Mouse (Mus musculus) liver, embryonic 13.5 days (tissue): ENCODE measurements at regions not wholly inside any gene's neighbourhood (a gene's known extent, or its start where the extent isn't known, plus 50 kb on each side); places are given as distances from the start of the nearest gene placed in this dataset.

ENCODE experiments used
- ATAC-seq: fragments of 200-750 bp; cut with Nextera tagmentation; 2 replicates; pipeline ENCODE4 v1.8.0; 2017; ENCODE audit warnings: low read depth, mild to moderate bottlenecking, moderate number of reproducible peaks, moderate library complexity
- DNase-seq: peaks from one replicate; pipeline ENCODE4 v3.0.0; 2022
- H3K27ac ChIP-seq: fragments of 300-500 bp; sonication (generic); 2 replicates; pipeline ENCODE4 v1.5.1; 2015; ENCODE audit warnings: moderate library complexity, mild to moderate bottlenecking, inconsistent platforms
- H3K27me3 ChIP-seq: fragments of 300-500 bp; sonication (generic); 2 replicates; pipeline ENCODE4 v1.6.1; 2015; ENCODE audit warnings: mild to moderate bottlenecking, inconsistent platforms
- H3K36me3 ChIP-seq: fragments of 300-500 bp; sonication (generic); 2 replicates; pipeline ENCODE4 v1.6.1; 2015; ENCODE audit warnings: mild to moderate bottlenecking, inconsistent platforms
- H3K4me1 ChIP-seq: fragments of 300-500 bp; sonication (generic); replicated peaks from 2 replicates; pipeline ENCODE4 v1.6.1; 2015; ENCODE audit warnings: inconsistent platforms
- H3K4me2 ChIP-seq: fragments of 300-500 bp; sonication (generic); 2 replicates; pipeline ENCODE4 v1.6.1; 2015; ENCODE audit warnings: inconsistent platforms, mild to moderate bottlenecking, moderate library complexity
- H3K4me3 ChIP-seq: fragments of 300-500 bp; sonication (generic); replicated peaks from 2 replicates; pipeline ENCODE4 v1.5.1; 2015; ENCODE audit warnings: mild to moderate bottlenecking, inconsistent platforms
- H3K9ac ChIP-seq: fragments of 300-500 bp; sonication (generic); 2 replicates; pipeline ENCODE4 v1.6.1; 2015; ENCODE audit warnings: mild to moderate bottlenecking, inconsistent platforms
- H3K9me3 ChIP-seq: fragments of 300-500 bp; sonication (generic); replicated peaks from 2 replicates; pipeline ENCODE4 v1.6.1; 2016; ENCODE audit warnings: inconsistent platforms
- WGBS: fragments of 180-500 bp; shearing (Covaris S2); methylation state at CpG from one replicate; pipeline ENCODE4 v1.1.7; 2015; ENCODE audit not compliant: insufficient replicate concordance; 5-methylcytosine and 5-hydroxymethylcytosine counted together

DNA sequence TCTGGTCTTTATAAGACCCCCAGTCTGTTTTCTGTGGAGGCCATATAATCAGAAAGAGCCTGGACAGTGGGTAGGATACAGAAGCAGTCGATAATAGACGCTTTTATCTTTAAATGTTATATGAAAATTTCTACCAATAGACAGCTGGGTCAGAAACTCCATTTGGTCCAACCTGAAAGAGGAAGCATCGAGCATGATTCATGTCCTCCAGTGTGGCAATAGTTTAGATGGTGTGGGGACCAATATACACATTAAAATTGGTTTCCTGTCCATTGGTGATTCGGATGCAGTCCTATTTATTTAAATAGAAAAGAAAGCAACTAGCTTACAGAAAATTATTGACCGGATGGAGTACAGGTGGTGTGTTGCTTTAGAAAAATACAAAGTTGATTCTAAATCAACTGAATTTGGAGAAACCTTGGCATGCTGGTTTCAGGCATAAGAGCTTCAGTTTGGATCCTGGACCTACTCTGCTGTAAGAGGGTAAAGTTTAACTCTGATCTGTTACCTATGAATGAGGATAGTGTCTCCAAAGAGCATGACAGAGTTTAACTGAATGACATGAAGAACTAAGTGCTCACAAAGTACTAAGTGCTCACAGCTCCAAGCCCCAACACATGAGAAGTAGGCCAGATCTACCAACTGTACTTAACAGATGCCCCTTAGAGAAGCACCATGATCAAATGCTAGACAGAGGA lies 251.4 kb upstream of the Tbl1xr1 start:
- no peak for ATAC-seq
- Histone ChIP-seq H3K9me3 (no peaks in the 10 kb centered on the region), H3K27me3 (no peaks in the 10 kb centered on the region), H3K27ac (no peak overlapping the region), H3K4me3 (no peak overlapping the region), H3K4me2 (no peak overlapping the region), H3K9ac (no peak overlapping the region), H3K36me3 (no peaks in the 10 kb centered on the region), H3K4me1 (no peaks in the 10 kb centered on the region)
- 62% methylated on average over 5 of the region's 5 CpGs for WGBS
- DNase-seq, result no peak

DNA sequence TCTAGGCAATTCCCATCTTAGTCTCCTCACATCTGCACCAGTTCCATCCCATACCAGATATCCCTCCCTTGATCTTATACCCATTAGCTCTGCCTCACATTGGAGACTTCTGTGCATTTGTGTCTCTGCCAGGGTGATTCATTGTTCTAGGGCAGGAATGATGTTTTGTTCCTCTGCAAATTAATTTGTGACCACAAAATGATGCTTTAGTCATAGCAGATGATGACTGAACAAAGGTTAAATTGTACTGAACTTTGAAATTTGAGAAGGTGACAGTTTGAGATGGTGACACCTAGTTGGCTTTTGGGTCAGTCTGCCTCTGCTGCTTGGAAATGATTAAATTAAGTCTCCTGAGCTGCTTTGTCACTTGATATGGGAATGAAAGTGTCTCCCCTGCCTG lies 248.8 kb upstream of the Tbl1xr1 start:
- no peaks in the 10 kb centered on the region for H3K36me3 ChIP-seq
- DNase-seq, result no peak
- H3K27ac ChIP-seq, result no peak overlapping the region
- no peak overlapping the region for H3K9ac ChIP-seq
- H3K4me3 ChIP-seq, result no peak overlapping the region
- no peak for ATAC-seq
- H3K4me1 ChIP-seq, result no peaks in the 10 kb centered on the region
- H3K9me3 ChIP-seq, result no peaks in the 10 kb centered on the region
- H3K27me3 ChIP-seq, result no peaks in the 10 kb centered on the region
- H3K4me2 ChIP-seq, result no peak overlapping the region

DNA sequence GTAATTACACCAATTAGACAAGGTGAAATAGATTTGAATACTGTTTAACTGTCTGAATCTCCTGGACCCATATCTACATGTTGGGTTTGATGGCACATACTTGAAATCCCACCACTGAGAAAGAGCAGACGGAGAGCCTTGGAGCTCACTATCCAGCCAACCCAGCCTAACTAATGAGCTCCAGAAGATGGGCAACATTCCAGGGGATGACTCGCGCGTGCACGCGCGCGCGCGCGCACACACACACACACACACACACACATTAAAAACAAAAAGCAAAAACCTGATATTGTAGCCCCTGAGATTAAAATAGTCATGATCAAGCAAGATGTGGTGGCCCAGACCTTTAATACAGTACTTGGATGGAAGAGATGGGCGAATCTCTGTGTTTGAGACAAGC lies 243.3 kb upstream of the Tbl1xr1 start:
- 88% methylated on average over 12 of the region's 12 CpGs for WGBS
- no peak for ATAC-seq
- no peaks in the 10 kb centered on the region for H3K27me3 ChIP-seq

DNA sequence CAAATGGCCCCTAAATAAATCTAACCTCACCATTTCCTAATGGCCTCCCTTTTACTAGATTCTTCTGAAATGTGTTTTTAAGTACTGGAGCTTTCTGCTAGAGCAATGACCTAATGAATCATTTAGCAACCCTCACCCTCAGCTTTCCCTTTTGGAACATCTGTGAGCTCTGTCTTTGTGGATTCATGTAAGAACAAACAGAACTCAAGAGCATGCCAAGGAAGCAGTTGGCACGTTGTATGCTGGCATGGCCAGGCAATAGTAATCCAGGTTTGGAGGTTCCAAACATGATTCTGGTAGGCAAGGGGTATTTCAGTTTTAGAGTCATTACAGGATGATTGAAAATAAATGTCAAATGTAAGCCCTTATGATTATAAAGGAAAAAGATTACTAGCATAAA lies 240.9 kb upstream of the Tbl1xr1 start:
- Histone ChIP-seq H3K4me3 (no peak overlapping the region), H3K36me3 (no peaks in the 10 kb centered on the region), H3K4me1 (no peaks in the 10 kb centered on the region), H3K9ac (no peak overlapping the region), H3K27ac (no peak overlapping the region), H3K4me2 (no peak overlapping the region), H3K27me3 (no peaks in the 10 kb centered on the region), H3K9me3 (no peaks in the 10 kb centered on the region)
- 64% methylated on average over 1 of the region's 1 CpGs for WGBS
- DNase-seq, result no peak
- ATAC-seq, result no peak

More for the DNA sequence above, 243.3 kb upstream of the Tbl1xr1 start:
- DNase-seq, result no peak
- Histone ChIP-seq H3K4me3 (no peak overlapping the region), H3K4me1 (no peaks in the 10 kb centered on the region), H3K9me3 (no peaks in the 10 kb centered on the region), H3K9ac (no peak overlapping the region), H3K4me2 (no peak overlapping the region), H3K36me3 (no peaks in the 10 kb centered on the region), H3K27ac (no peak overlapping the region)

DNA sequence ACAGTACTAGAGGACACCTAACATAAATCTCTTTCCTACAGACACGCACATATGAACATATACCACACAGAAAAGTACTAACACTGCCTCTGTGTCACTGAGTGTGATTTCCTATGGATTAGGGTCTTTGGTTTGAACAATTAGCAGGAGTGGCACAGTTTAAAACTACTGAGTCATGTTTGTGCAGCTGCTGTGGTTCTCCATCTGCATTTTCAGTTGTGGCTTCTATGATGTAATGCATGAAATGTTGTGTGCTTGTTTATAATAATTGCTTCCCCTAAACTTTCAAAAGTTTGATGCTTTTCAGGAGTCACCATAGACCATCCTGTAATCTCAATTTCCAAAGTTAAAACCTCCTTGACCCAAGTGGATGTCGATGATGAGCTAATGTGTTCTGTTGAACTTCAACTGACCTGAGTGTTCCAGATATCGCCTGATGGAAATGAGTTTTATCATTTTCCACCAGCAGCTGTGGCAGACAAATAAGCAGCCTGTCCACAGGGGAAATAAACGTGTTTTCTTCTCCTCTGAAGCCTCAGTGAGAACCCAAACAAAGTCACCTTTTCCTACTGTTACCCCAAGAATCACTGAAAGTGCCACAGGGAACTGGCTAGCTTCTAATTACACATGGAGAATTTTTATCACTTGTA lies 239.0 kb upstream of the Tbl1xr1 start:
- Histone ChIP-seq H3K36me3 (no peaks in the 10 kb centered on the region), H3K4me3 (no peak overlapping the region), H3K27me3 (no peaks in the 10 kb centered on the region), H3K4me2 (no peak overlapping the region), H3K27ac (no peak overlapping the region), H3K9me3 (no peaks in the 10 kb centered on the region), H3K9ac (no peak overlapping the region), H3K4me1 (no peaks in the 10 kb centered on the region)
- WGBS, result 38% methylated on average over 4 of the region's 4 CpGs
- ATAC-seq, result no peak
- no peak for DNase-seq

DNA sequence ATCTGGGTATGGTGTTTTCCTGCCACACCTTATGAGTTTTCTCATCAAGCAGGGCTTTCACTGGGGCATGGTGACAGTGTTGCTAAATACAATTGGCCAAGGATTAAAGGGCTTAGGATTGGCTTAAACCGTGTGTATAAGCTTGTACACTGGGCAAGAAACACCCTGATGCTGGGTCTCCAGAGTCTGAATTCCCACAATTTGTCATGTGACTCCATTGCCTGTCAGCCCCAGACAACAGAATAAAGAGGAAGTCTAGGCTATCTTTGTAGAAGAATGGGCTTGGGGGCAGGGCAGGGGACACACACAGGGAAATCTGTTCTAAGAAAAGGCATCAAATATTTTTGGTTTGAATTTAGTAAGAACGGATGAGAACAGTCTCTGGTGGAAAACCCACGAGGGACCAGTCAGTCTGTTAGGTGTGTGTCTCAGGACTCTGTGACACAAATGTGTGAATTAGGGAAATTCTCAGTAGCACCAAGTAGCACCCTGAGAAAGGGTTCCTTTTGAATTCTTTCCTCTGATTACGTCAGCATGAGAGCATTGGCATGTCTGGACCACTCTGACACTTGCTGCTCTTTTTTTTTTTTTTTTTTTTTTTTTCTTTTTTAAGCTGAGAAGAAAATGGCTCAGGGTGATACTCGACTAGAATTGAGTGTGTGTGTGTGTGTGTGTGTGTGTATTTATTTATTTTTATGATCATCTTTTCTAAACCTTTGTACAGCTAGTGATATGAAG lies 235.5 kb upstream of the Tbl1xr1 start:
- ATAC-seq (no peak), DNase-seq (no peak)
- H3K4me2 ChIP-seq, result no peak overlapping the region
- H3K9me3 ChIP-seq, result no peaks in the 10 kb centered on the region
- H3K9ac ChIP-seq, result no peak overlapping the region
- H3K4me3 ChIP-seq, result no peak overlapping the region
- no peaks in the 10 kb centered on the region for H3K4me1 ChIP-seq
- 12% methylated on average over 5 of the region's 5 CpGs for WGBS
- no peak overlapping the region; the same call in 1 of the 2 replicates for H3K27ac ChIP-seq
- H3K36me3 ChIP-seq, result no peaks in the 10 kb centered on the region
- no peaks in the 10 kb centered on the region for H3K27me3 ChIP-seq

DNA sequence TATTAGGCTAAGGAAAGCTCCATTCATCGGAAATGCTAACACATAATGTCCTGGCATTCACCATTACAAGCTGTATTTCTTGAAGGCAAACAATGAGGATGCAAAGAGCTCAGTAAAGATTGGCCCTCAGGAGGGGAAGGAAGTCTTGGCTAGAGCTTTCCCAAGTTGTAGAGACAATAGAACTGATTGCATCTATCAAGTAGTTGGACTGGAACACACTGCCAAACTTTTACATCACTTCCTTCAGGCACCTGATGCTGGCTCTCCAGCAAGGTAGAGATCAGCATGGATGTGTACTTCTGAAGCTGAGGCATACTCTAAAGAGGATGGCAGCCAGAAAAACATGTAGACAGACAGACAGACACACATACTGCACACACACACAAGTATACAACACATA lies 234.9 kb upstream of the Tbl1xr1 start:
- Histone ChIP-seq H3K4me2 (no peak overlapping the region), H3K9ac (no peak overlapping the region), H3K4me3 (no peak overlapping the region), H3K9me3 (no peaks in the 10 kb centered on the region), H3K4me1 (no peaks in the 10 kb centered on the region), H3K27ac (no peak overlapping the region), H3K36me3 (no peaks in the 10 kb centered on the region), H3K27me3 (no peaks in the 10 kb centered on the region)
- ATAC-seq (no peak), DNase-seq (no peak)
- WGBS, result 56% methylated on average over 1 of the region's 1 CpGs

DNA sequence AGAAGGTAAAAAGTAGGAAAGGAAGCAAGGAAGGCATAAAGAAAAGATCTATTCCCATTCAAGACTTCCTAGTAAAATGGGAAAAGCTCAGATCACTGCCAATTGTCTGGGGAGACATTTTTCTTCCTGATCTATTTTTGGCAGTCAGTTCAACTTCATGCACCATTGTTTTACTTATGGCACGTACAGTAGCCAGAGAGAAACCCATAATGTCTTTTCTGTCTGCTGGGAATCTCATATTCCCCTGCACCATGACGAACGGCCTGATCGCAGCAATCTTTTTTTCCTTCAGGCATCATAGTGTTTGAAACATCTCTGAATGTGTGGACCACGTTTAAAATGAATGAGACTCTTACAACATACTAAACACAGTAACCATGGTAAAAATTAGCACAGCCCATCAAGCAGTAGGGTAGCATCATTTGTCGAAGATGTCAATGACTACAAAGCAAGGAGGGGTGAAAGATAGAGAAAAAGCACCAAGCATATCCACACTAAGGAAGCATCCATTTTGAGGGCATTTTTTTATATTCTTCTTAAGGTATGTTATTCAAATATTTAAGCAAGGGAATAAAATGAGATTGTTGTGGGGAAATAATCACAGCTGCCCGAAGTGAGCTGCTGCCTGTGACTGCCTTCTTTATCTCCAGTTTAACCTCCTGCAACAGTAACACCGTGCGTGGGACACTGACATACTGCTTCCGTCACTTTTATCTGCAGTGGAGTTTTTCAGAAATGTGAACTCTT lies 233.7 kb upstream of the Tbl1xr1 start:
- Histone ChIP-seq H3K4me3 (no peak overlapping the region), H3K27me3 (no peaks in the 10 kb centered on the region), H3K9ac (no peak overlapping the region), H3K36me3 (no peaks in the 10 kb centered on the region), H3K9me3 (no peaks in the 10 kb centered on the region), H3K27ac (no peak overlapping the region), H3K4me1 (no peaks in the 10 kb centered on the region), H3K4me2 (no peak overlapping the region)
- 53% methylated on average over 10 of the region's 10 CpGs for WGBS
- no peak for DNase-seq
- ATAC-seq, result no peak

DNA sequence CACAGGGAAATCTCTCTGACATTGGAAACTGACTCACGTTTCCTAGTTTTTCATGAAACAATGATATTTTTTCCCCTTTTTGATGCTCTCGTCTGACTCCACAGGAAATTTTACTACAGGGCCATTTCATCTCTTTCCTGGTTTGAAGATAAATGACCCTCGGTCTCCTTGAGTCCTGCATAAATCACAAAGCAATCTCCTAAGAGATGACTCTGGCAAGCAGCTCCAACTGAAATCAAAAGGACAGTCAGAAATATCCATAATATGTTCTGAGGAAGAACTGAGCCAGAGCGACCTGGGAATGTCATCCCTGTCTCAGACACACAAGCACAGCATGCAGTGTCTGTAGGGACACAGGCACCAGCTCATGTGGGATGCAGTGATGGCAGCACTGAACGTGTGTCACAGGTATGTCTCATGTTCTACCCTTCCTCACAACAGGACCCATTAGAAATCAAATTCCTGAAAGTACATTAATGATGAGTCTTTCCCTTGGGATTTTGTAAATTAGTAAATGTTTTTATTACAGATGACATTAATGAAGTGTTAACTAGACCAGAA lies 233.1 kb upstream of the Tbl1xr1 start:
- H3K36me3 ChIP-seq, result no peaks in the 10 kb centered on the region
- H3K4me2 ChIP-seq, result no peak overlapping the region
- ATAC-seq (no peak), DNase-seq (no peak)
- WGBS, result 34% methylated on average over 5 of the region's 5 CpGs
- H3K4me3 ChIP-seq, result no peak overlapping the region
- H3K27ac ChIP-seq, result no peak overlapping the region
- H3K9ac ChIP-seq, result no peak overlapping the region
- no peaks in the 10 kb centered on the region for H3K27me3 ChIP-seq
- H3K9me3 ChIP-seq, result no peaks in the 10 kb centered on the region
- no peaks in the 10 kb centered on the region for H3K4me1 ChIP-seq

DNA sequence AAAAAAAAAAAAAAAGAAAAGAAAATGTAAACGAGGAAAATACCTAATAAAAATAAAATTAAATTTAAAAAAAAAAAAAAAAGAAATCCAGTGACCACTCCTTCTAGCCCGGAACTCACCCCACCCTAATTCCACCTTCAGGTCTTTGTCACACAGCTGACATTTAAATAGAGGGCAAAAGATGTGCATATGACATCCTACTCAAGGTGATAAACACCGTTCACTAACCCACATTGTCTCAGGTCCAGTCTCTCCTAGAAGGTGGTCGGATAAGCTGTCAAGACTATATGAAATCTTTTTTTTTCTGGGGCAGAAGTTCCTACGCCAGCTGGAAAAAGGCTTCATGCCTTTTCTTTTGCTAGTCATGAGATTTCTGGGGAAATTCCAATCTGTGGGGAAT lies 226.6 kb upstream of the Tbl1xr1 start:
- ATAC-seq, result no peak
- 68% methylated on average over 5 of the region's 5 CpGs for WGBS
- H3K27ac ChIP-seq, result no peak overlapping the region

DNA sequence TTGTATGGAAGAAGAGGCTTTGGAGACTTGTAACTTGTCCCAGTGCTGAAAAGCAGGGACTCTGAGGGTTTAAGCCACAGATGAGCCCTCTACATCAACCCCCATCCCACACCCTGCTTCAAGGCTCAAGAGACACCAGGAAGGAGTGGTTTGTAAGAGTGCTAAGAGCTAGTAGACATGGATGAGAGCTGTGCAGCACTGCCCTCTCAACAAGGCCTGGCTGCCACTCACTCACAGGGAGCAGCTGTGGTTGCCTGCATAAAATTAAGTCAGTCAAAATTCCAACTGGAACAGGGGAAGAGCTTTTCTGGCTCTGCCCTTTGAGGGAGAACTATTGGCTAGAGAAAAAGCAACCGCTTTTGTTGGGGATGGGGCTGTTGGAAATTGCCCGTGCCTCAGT lies 225.5 kb upstream of the Tbl1xr1 start:
- DNase-seq, result no peak

More for the DNA sequence above, 226.6 kb upstream of the Tbl1xr1 start:
- no peak for DNase-seq
- no peaks in the 10 kb centered on the region for H3K4me1 ChIP-seq
- no peak overlapping the region for H3K4me2 ChIP-seq
- no peaks in the 10 kb centered on the region for H3K36me3 ChIP-seq
- no peak overlapping the region for H3K9ac ChIP-seq
- no peaks in the 10 kb centered on the region for H3K9me3 ChIP-seq
- H3K4me3 ChIP-seq, result no peak overlapping the region
- no peaks in the 10 kb centered on the region for H3K27me3 ChIP-seq

More for the DNA sequence above, 225.5 kb upstream of the Tbl1xr1 start:
- Histone ChIP-seq H3K4me3 (no peak overlapping the region), H3K27ac (no peak overlapping the region), H3K4me1 (no peaks in the 10 kb centered on the region), H3K9me3 (no peaks in the 10 kb centered on the region), H3K4me2 (no peak overlapping the region), H3K9ac (no peak overlapping the region), H3K36me3 (no peaks in the 10 kb centered on the region), H3K27me3 (no peaks in the 10 kb centered on the region)
- 86% methylated on average over 2 of the region's 2 CpGs for WGBS
- ATAC-seq, result no peak
